Mouse (Mus musculus) C2C12 (cell line): Measurements from ENCODE around the gene Gm21887. TPM values are rescaled to one million over a fixed set of nuclear protein-coding genes. Genes with fewer than 3 reads are reported as not detected.
A peak's percentile ranks its signal among the peaks of the same experiment; 100 is the strongest.
"Not testable (repeated sequence)": the region's sequence is repeated elsewhere in the genome, so short reads cannot be mapped to it uniquely, and the experiment has no call there.

Source experiments
- H3K27me3 ChIP-seq: one replicate; pipeline ENCODE4 v1.6.1; 2011; ENCODE audit not compliant: control insufficient read depth, insufficient read depth, insufficient read length
- H3K36me3 ChIP-seq: one replicate; pipeline ENCODE4 v1.6.1; 2011; ENCODE audit not compliant: control insufficient read depth, insufficient read depth
- H3K4me3 ChIP-seq: one replicate; pipeline ENCODE4 v1.5.1; 2011; ENCODE audit warnings: mild to moderate bottlenecking, control low read depth; ENCODE audit not compliant: poor library complexity, insufficient read depth, severe bottlenecking
- H3K79me2 ChIP-seq: one replicate; pipeline ENCODE4 v1.6.1; 2011; ENCODE audit not compliant: control insufficient read depth, insufficient read depth
- H3K79me3 ChIP-seq: one replicate; pipeline ENCODE4 v1.6.1; 2011; ENCODE audit warnings: low read depth, control low read depth
- H3ac ChIP-seq: one replicate; pipeline ENCODE3; 2011; ENCODE audit warnings: low read depth; ENCODE audit not compliant: control insufficient read depth, insufficient read length
- polyA plus RNA-seq: library from polyadenylated mRNA; unstranded; fragments of >200 nt; fragmentation: generic; extraction: Trizol; gene quantifications from one replicate; pipeline ENCODE4 v1.2.1, GENCODE M21; 2012; ENCODE audit warnings: missing spikeins

Gene Gm21887
- polyA plus RNA-seq, 1 experiment, result 42.3 TPM

GRCm38 (mm10) chrX:169984853-169985252 is 24.6 kb upstream of the Gm21887 start:
- not testable (repeated sequence) for H3K79me2 ChIP-seq
- peaks cover 26% of the 10 kb centered on the region for H3K36me3 ChIP-seq

GRCm38 (mm10) chrX:169985796-169986195 is 23.7 kb upstream of the Gm21887 start:
- not testable (repeated sequence) for H3K27me3 ChIP-seq, H3K79me2 ChIP-seq, H3K79me3 ChIP-seq, H3ac ChIP-seq, H3K4me3 ChIP-seq
- peaks cover 32% of the 10 kb centered on the region for H3K36me3 ChIP-seq

More at GRCm38 (mm10) chrX:169984853-169985252, 24.6 kb upstream of the Gm21887 start:
- not testable (repeated sequence) for H3ac ChIP-seq, H3K27me3 ChIP-seq, H3K79me3 ChIP-seq, H3K4me3 ChIP-seq

GRCm38 (mm10) chrX:169986519-169987367 is 22.7 kb upstream of the Gm21887 start:
- H3K79me3 ChIP-seq, H3K4me3 ChIP-seq, H3K79me2 ChIP-seq, H3K27me3 ChIP-seq: not testable (repeated sequence)
- Histone ChIP-seq H3ac (peak overlapping the region; percentile 38), H3K36me3 (peaks cover 32% of the 10 kb centered on the region)

- not testable (repeated sequence) for H3K27me3 ChIP-seq, H3K79me2 ChIP-seq, H3K4me3 ChIP-seq, H3K79me3 ChIP-seq, H3ac ChIP-seq
- H3K36me3 ChIP-seq, result peaks cover 32% of the 10 kb centered on the region
Observed at GRCm38 (mm10) chrX:169987368-169987837, 22.1 kb upstream of the Gm21887 start.

GRCm38 (mm10) chrX:169988571-169989218 is 20.8 kb upstream of the Gm21887 start:
- H3ac ChIP-seq, H3K4me3 ChIP-seq, H3K79me2 ChIP-seq, H3K79me3 ChIP-seq, H3K27me3 ChIP-seq: not testable (repeated sequence)
- peaks cover 32% of the 10 kb centered on the region for H3K36me3 ChIP-seq

- peaks cover 29% of the 10 kb centered on the region for H3K36me3 ChIP-seq
- not testable (repeated sequence) for H3K4me3 ChIP-seq, H3K79me3 ChIP-seq, H3ac ChIP-seq, H3K27me3 ChIP-seq, H3K79me2 ChIP-seq
Observed at GRCm38 (mm10) chrX:169989219-169989595, 20.3 kb upstream of the Gm21887 start.

- not testable (repeated sequence) for H3K79me2 ChIP-seq, H3K79me3 ChIP-seq, H3K27me3 ChIP-seq, H3ac ChIP-seq, H3K4me3 ChIP-seq
- peaks cover 24% of the 10 kb centered on the region for H3K36me3 ChIP-seq
Observed at GRCm38 (mm10) chrX:169989691-169990631, 19.5 kb upstream of the Gm21887 start.

- peaks cover 16% of the 10 kb centered on the region for H3K36me3 ChIP-seq
- H3K4me3 ChIP-seq, H3K27me3 ChIP-seq, H3K79me2 ChIP-seq, H3ac ChIP-seq, H3K79me3 ChIP-seq: not testable (repeated sequence)
Observed at GRCm38 (mm10) chrX:169991128-169991873, 18.2 kb upstream of the Gm21887 start.

GRCm38 (mm10) chrX:169992086-169992930 is 17.2 kb upstream of the Gm21887 start:
- H3K27me3 ChIP-seq, H3K79me2 ChIP-seq, H3K4me3 ChIP-seq, H3ac ChIP-seq, H3K79me3 ChIP-seq: not testable (repeated sequence)
- H3K36me3 ChIP-seq, result peaks cover 16% of the 10 kb centered on the region

GRCm38 (mm10) chrX:169992951-169993547 is 16.4 kb upstream of the Gm21887 start:
- peaks cover 16% of the 10 kb centered on the region for H3K36me3 ChIP-seq
- not testable (repeated sequence) for H3K79me3 ChIP-seq, H3ac ChIP-seq, H3K27me3 ChIP-seq, H3K4me3 ChIP-seq, H3K79me2 ChIP-seq
